Comparison of ENCODE assay signal across 6 mouse cellular contexts in the genomic region with DNA sequence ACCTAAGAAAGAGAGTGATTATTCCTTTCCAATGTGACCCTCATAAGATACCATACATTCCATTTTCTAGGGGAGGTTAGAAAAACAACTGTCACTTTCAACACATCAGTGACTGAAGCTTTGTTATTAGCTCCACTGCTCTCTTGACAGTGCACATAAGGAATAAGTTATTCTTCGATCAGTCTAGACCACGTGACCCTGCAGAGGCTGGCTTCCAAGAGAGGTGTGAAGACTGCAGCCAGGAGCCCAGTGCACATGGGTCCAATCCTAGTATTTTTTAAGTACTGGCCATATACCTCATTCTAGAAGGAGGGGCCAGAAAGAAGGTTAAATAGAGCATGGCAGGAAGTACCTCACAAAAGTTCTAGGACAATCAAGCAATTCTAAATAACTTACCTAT.
"Had no signal": no experiment of that assay in that cellular context is flagged by ENCODE, and none has a peak within 500 bp of the region (broad histone marks: within the 10 kb centered on the region; RNA-seq: fewer than 3 reads in every experiment).

No protein-coding gene starts in this region.

- H3K9me3 ChIP-seq: limb, embryonic 15.5 days; midbrain, embryonic 12.5 days; neural tube, embryonic 12.5 days had no signal

- H3K4me2 ChIP-seq: limb, embryonic 15.5 days; midbrain, embryonic 12.5 days; neural tube, embryonic 12.5 days had no signal

- H3K9ac ChIP-seq: limb, embryonic 15.5 days; liver, embryonic 14.5 days; midbrain, embryonic 12.5 days; neural tube, embryonic 12.5 days had no signal

- H3K27ac ChIP-seq: layer of hippocampus, adult 2 months; limb, embryonic 15.5 days; liver, embryonic 14.5 days; midbrain, embryonic 12.5 days; neural tube, embryonic 12.5 days; stomach, postnatal 0 days had no signal

- H3K4me1 ChIP-seq: neural tube, embryonic 12.5 days had no signal

- H3K36me3 ChIP-seq: limb, embryonic 15.5 days; neural tube, embryonic 12.5 days had no signal

- H3K4me3 ChIP-seq: layer of hippocampus, adult 2 months; limb, embryonic 15.5 days; midbrain, embryonic 12.5 days; neural tube, embryonic 12.5 days had no signal

- H3K27me3 ChIP-seq: limb, embryonic 15.5 days; midbrain, embryonic 12.5 days; neural tube, embryonic 12.5 days had no signal
